Mouse (Mus musculus): Measurements from ENCODE around the gene Gm49391.
"Not testable (repeated sequence)": the region's sequence is repeated elsewhere in the genome, so short reads cannot be mapped to it uniquely, and the experiment has no call there.

The Gm49391 gene

DNA sequence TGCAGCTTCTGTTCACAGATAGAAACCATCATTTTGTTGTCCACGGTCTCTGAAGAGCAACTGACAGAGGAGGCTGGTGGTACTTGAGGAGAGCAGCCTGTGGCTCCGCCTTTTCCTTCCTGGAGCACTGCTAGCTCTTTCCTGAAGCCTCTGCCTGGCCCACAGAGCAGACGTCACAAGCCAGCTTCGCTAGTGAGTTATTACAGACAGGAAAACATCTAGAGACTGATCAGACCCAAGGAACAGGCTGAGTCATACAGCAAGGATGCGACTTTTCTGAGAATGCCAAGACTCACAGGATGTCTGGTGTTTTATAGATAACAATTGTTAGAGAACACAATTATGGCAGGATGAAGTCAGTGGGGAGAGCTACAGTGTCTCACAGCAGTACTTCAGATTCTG is at the start of gene Gm49391, which contains the start of gene Ctla2a:
TSS of gene Gm49391 (minus strand) at position 72 of the 402 bp plus-strand sequence.
TSS of gene Ctla2a (minus strand) at position 126 of the 402 bp plus-strand sequence.
- DNase-seq: peak; percentile 82 to 87

DNA sequence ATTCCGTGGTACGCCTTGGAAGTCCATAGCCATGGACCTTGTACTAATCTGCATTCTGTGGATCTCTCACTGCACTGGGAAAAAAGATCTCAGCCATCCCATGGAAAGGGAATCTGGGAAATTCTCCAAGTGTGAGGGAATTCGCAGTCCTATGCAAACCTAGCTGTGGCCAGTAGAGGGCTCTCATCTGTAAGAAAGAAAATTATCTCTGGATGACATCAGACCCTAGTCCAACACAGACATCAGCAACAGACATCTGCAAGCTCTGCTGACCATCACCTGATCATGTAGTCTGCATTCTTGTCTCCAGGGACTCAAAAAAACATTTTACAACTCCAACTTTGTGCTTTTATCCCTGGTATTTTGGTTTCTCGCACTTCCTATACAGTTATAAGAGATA is 35.9 kb upstream of the Gm49391 start:
- not testable (repeated sequence) for DNase-seq

DNA sequence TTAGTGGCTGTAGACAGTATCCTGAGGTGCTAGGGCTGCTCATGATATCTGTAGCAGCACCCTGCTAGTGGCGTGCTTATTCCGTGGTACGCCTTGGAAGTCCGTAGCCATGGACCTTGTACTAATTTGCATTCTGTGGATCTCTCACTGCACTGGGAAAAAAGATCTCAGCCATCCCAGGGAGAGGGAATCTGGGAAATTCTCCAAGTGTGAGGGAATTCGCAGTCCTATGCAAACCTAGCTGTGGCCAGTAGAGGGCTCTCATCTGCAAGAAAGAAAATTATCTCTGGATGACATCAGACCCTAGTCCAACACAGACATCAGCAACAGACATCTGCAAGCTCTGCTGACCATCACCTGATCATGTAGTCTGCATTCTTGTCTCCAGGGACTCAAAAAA is 27.6 kb upstream of the Gm49391 start:
- DNase-seq: not testable (repeated sequence)

DNA sequence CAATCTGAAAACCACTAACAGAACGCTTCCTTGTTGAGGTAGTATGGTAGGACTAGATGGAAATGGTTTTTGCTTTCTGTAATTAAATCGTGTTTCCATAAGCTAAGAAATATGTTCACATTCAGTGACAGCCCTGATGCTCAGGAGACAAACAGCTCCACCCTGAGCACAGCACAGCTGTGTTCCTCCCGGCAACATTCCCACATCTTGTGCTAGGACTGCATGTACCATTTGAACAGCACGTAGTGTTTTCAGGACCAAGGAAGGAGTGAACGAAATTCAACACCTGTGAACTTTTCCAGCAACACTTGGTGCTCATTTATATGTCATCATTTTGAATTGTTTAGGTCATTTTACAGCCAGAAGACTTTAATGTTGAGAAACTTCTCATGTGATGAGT is 25.3 kb upstream of the Gm49391 start:
- peak; percentile 19 to 37 for DNase-seq

DNA sequence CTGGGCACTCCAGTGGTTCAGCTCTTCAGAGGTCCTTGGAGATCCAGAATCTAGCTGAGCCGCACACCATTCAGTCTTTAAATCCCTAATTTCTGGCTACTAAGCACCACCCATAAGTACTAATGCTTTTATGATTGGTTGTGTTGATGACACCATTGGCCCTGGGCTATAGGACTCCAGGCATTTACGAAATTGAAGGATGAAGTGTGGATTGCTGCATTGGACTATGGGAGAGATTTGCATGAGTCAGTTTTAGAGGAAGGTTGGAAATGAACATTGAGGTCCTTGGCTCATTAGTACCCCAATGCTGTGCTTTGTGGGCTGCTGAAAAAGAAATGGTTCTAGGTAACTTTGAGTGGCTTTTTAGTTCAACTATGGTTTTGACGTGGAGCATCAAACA is 5.5 kb upstream of the Gm49391 start, which contains the start of gene Tpbpa:
TSS of gene Tpbpa (minus strand) at position 101 of the 400 bp plus-strand sequence.
- DNase-seq: not testable (repeated sequence)

DNA sequence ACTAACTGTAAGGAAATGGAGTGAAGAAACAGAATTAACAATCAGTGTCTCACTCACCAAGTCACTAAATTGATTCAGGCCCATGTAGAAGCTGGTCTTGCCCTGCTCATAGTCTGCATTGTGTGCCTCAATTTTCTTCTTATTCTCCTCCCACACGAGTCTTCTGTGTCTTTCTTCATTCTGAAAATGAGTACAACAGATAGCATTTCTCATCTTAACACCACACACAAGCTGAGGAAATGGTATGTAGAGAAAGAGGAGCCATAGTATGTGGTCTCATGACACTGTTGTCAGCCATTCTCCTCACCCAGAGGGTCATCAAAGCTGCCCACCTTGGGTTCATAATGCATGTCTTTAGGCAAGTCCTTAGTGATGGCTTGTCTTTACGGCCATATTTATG is 881 bp downstream of the Gm49391 start, which contains the start of gene Gm49393:
TSS of gene Gm49393 (minus strand) at position 101 of the 400 bp plus-strand sequence.
- not testable (repeated sequence) for DNase-seq

DNA sequence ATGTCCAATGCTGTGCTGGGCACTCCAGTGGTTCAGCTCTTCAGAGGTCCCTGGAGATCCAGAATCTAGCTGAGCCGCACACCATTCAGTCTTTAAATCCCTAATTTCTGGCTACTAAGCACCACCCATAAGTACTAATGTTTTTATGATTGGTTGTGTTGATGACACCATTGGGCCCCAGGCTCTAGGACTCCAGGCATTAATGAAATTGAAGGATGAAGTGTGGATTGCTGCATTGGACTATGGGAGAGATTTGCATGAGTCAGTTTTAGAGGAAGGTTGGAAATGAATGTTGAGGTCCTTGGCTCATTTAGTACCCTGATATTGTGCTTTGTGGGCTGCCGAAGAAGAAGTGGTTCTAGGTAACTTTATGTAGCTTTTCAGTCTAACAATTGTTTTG is 31.6 kb downstream of the Gm49391 start, which contains the start of gene Tpbpb:
TSS of gene Tpbpb (minus strand) at position 101 of the 400 bp plus-strand sequence.
- DNase-seq: not testable (repeated sequence)

DNA sequence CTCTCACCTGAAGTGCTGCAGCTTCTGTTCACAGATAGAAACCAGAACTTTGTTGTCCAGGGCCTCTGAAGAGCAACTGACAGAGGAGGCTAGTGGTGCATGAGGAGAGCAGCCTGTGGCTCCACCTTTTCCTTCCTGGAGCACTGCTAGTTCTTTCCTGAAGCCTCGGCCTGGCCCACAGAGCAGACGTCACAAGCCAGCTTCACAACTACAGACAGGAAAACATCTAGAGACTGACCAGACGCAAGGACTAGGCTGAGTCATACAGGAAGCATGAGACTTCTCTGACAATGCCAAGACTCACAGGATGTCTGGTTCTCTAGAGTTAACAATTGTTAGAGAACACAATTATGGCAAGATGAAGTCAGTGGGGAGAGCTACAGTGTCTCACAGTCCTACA is 39.0 kb downstream of the Gm49391 start, which contains the start of gene Ctla2b:
TSS of gene Ctla2b (minus strand) at position 120 of the 400 bp plus-strand sequence.
- DNase-seq: peak; percentile 83 to 86

DNA sequence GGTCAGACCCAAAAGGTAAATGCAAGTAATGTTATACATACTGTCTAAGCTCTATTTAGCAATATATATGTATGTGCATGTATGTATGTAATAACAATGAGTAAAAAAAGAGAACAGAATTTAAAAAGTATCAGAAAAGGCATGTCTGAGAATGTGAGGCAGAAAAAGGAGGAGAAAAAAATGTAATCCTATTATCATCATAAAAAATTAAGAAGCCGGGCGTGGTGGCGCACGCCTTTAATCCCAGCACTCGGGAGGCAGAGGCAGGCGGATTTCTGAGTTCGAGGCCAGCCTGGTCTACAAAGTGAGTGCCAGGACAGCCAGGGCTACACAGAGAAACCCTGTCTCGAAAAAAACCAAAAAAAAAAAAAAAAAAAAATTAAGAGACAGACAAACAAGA is 39.6 kb downstream of the Gm49391 start, which contains the start of gene Gm49392:
TSS of gene Gm49392 (minus strand) at position 101 of the 400 bp plus-strand sequence.
- not testable (repeated sequence) for DNase-seq

DNA sequence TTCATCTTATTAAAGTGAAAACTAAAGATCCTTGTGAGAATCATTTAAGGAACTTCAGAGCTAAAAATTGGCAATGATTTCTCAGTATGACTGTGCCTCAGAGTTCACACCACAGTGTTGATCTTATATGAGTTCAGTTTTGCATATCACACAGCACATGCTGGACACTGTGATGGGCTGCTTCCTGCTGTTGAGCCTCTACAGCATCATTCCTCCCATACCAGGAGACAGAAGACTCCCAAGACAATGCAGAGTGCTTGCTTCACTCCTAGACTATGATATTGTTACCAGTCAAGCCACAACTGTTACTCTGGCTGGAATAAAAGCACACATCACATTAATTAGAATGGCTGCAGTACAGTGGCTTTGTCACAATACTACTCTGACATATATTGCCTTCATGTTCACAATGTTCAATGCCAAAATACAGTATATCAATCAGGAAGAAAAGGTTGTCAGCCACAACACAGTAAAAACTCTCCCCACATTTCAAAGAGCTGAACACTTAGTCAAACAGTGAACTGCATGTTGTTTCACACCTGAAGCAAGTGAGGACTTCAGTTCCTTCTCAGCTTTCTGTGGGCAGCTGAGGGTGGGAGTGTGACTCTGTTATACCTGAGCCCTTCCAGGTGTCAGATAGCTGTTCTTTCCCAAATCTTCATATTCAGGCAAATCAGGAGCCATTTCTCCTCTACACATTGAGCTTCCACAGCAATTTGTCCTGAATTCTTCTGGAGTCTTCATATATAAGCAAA is 40.8 kb downstream of the Gm49391 start:
- DNase-seq: no peak

DNA sequence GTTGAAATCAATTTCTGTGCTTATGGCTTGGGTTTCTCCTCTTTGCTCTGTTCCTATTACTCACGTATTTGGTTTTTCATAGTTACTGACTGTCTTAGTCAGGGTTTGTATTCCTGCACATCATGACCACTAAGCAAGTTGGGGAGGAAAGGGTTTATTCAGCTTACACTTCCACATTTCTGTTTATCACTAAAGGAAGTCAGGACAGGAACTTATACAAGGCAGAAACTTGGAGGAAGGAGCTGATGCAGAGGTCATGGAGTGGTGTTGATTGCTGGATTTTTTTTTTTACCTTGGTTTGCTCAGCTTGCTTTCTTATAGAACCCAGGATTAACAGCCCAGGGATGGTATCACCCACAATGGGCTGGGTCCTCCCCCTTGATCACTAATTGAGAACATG is 44.1 kb downstream of the Gm49391 start:
- DNase-seq: no peak

DNA sequence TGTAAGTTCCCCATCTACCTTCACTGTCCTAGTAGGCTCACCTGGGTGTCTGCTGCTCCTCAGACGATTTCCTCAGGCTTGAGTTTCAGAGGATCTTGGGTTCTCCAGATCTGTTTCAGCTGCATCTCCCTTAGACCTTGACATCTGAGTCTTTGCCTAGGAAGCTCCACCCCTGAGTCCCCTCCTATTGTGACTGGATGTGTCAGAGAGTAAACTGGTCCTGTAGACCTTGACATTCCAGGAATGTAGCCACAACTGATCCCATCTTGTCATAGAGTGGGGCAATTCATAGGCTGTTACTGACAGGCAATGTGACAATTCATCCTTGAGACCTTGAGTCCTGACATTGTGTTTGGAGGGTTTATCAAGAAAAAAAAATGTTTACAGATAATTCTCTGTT is 72.1 kb downstream of the Gm49391 start, which contains the start of gene 4930486L24Rik:
TSS of gene 4930486L24Rik (minus strand) at position 195 of the 400 bp plus-strand sequence.
- no peak for DNase-seq

DNA sequence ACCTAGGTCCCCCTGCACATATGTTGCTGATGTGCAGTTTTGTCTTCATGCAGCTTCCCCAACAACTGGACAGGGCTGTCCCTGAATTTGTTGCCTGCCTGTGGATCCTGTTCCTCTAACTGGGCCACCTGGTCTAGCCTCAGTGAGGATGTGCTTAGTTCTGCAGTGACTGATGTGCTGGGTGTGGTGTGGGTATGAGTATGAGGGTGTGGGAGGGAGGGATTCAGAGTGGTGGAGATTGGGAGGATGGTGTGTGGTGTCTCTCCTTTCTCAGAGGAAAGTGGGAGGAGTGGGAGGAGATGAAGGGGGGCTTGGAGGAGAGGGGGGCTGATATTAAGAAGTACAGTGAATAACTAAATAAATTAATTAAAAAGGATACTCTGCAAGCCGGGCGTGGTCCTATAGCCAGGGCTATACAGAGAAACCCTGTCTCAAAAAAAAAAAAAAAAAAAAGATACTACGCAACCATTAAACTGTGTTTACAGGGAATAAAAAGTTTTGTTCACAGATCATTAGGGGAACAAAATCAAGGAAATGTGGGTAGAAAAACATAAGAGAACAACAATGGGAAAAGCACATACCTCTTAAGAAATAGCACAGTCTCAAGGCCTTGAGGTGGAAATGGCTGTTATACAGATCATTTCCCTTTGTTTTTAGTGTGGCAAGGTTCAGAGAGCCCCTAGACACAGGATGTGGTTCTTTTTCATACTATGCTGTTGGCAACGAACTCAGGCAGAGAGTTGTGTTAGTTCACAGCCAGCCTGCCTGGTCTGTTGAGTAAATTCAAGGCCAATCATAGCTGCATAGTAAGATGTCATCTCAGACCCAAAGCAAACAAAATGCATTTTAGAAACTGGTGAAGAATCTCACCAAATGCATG is 87.9 kb downstream of the Gm49391 start:
- peak in 1 of 2 experiments; percentile 38 for DNase-seq

Data from lung, adult 18-20 months (tissue).